ENCODE assay signal across 8 mouse cellular contexts in genomic region chr3:146564268-146565064, GRCm38 (mm10). TPM values are rescaled to one million over a fixed set of nuclear protein-coding genes. Genes with fewer than 3 reads are reported as not detected.
DNase-seq lines count a peak whose midpoint lies in the region; ATAC-seq and TF ChIP-seq lines count a peak whose summit lies in the region.

No protein-coding gene starts in this region.

- no peaks in the 10 kb centered on the region for H3K27me3 ChIP-seq in CH12.LX (replicated peaks)
- no peaks in the 10 kb centered on the region for H3K27me3 ChIP-seq in embryonic facial prominence, embryonic 13.5 days
- H3K27me3 ChIP-seq in heart, embryonic 14.5 days (ENCODE audit: control insufficient read depth, insufficient read depth, low read length), result no peaks in the 10 kb centered on the region

- H3K4me3 ChIP-seq in CH12.LX (replicated peaks in 1 of 3; ENCODE audit: low read depth in 2 of 3, low read length in 2 of 3, poor library complexity in 1 of 3), result no peak overlapping the region
- H3K4me3 ChIP-seq in embryonic facial prominence, embryonic 13.5 days, result no peak overlapping the region
- no peak overlapping the region for H3K4me3 ChIP-seq in heart, embryonic 14.5 days (ENCODE audit: control insufficient read depth in 1 of 2, insufficient read depth in 1 of 2, low read depth in 1 of 2, low read length in 2 of 2)

- peak; percentile 92 for TF ChIP-seq RAD21 in CH12.LX (IDR thresholded peaks at IDR 0.05; ENCODE audit: low read depth, low read length)

- no peak overlapping the region for H3K27ac ChIP-seq in CH12.LX (ENCODE audit: insufficient read depth, low read depth)
- H3K27ac ChIP-seq in embryonic facial prominence, embryonic 13.5 days, result no peak overlapping the region
- H3K27ac ChIP-seq in heart, embryonic 14.5 days (replicated peaks in 1 of 2; ENCODE audit: control insufficient read depth in 1 of 2, insufficient read depth in 1 of 2, low read depth in 2 of 2, low read length in 2 of 2), result no peak overlapping the region

- peak overlapping the region; percentile 58 for H3K4me2 ChIP-seq in CH12.LX (ENCODE audit: insufficient read depth, low read depth, poor library complexity, severe bottlenecking)
- peak overlapping the region; percentile 24; the same call in 1 of the 2 replicates for H3K4me2 ChIP-seq in embryonic facial prominence, embryonic 13.5 days
- H3K4me2 ChIP-seq in heart, embryonic 14.5 days (ENCODE audit: low read length), result 0 out of 2 replicates have a peak overlapping the region, but pooled peaks have one; percentile 20

- in situ Hi-C loops in CH12.LX (cut with MboI; ENCODE audit: low pct_ligation_motif_present, low pct_unique_long_range_greater_than_20kb, low sequenced_read_pairs), result loop anchor here (5.0 kb wide), 1 partner anchor 213 kb away; no protein-coding TSS in a partner anchor

- peaks cover 10 to 14% of the 10 kb centered on the region in 2 experiments for H3K4me1 ChIP-seq in CH12.LX (ENCODE audit: control insufficient read depth in 1 of 2, insufficient read depth in 2 of 2)
- H3K4me1 ChIP-seq in embryonic facial prominence, embryonic 13.5 days, result 0 out of 2 replicates have a peak, but pooled peaks cover 3% of the 10 kb centered on the region
- no peaks in the 10 kb centered on the region for H3K4me1 ChIP-seq in heart, embryonic 14.5 days (ENCODE audit: control insufficient read depth in 2 of 2, insufficient read depth in 2 of 2, low read length in 2 of 2)

- no peak for TF ChIP-seq EP300 in CH12.LX (IDR thresholded peaks at IDR 0.05; ENCODE audit: low read length)

- no peaks in the 10 kb centered on the region for H3K79me2 ChIP-seq in CH12.LX (replicated peaks; ENCODE audit: control insufficient read depth, extremely low read depth, insufficient read depth, poor library complexity, severe bottlenecking)

- WGBS in embryonic facial prominence, embryonic 13.5 days, result 19% methylated on average over 14 of the region's 14 CpGs
- 37% methylated on average over 14 of the region's 14 CpGs for WGBS in heart, embryonic 14.5 days

- H3K9me3 ChIP-seq in CH12.LX (replicated peaks; ENCODE audit: low read length), result no peaks in the 10 kb centered on the region
- H3K9me3 ChIP-seq in embryonic facial prominence, embryonic 13.5 days, result no peaks in the 10 kb centered on the region
- H3K9me3 ChIP-seq in heart, embryonic 14.5 days (ENCODE audit: control insufficient read depth, low read length), result no peaks in the 10 kb centered on the region

- H3K36me3 ChIP-seq in CH12.LX (replicated peaks in 1 of 2; ENCODE audit: control insufficient read depth in 1 of 2, insufficient read depth in 1 of 2, low read length in 1 of 2), result no peaks in the 10 kb centered on the region
- H3K36me3 ChIP-seq in embryonic facial prominence, embryonic 13.5 days, result no peaks in the 10 kb centered on the region
- H3K36me3 ChIP-seq in heart, embryonic 14.5 days (ENCODE audit: control insufficient read depth, insufficient read depth, low read length), result no peaks in the 10 kb centered on the region

- dilution Hi-C loops in CH12.LX (cut with MboI; ENCODE audit: extremely low pct_ligation_motif_present, extremely low pct_unique_long_range_greater_than_20kb, low sequenced_read_pairs), result no loop called here

- peak overlapping the region; percentile 45; the same call in 1 of the 2 replicates for H3K9ac ChIP-seq in CH12.LX (ENCODE audit: insufficient read depth, low read depth)
- no peak overlapping the region for H3K9ac ChIP-seq in embryonic facial prominence, embryonic 13.5 days
- no peak overlapping the region for H3K9ac ChIP-seq in heart, embryonic 14.5 days (ENCODE audit: low read length)

- no peak for ATAC-seq in embryonic facial prominence, embryonic 13.5 days (ENCODE audit: insufficient number of reproducible peaks, insufficient read depth, low FRiP score, low TSS enrichment, low read depth)
- ATAC-seq in heart, embryonic 14.5 days (ENCODE audit: insufficient number of reproducible peaks, insufficient read depth, low FRiP score, low read depth), result no peak

- peak; percentile 93 for DNase-seq in CH12.LX (ENCODE audit: extremely low read depth)
- peak; percentile 83 for DNase-seq in adrenal gland, postnatal 25 days
- peak; percentile 69 to 93 for DNase-seq in layer of hippocampus, adult 18-20 months (ENCODE audit: low spot score in 2 of 2)
- peak; percentile 82 for DNase-seq in lung, postnatal 14 days
- peak; percentile 69 for DNase-seq in right cerebral cortex, adult 18-20 months
- peak; percentile 81 for DNase-seq in urinary bladder, postnatal 14 days (ENCODE audit: low spot score)

- TF ChIP-seq CTCF in CH12.LX (conservative IDR thresholded peaks at IDR 0.05 in 1 of 2, IDR thresholded peaks at IDR 0.05 in 1 of 2; ENCODE audit: low read depth in 2 of 2, low read length in 2 of 2), result peak; percentile 86 to 97

- no peak for TF ChIP-seq POLR2A in CH12.LX (IDR thresholded peaks at IDR 0.05; ENCODE audit: low read depth, low read length)

TF ChIP-seq in CH12.LX, 34 proteins besides CTCF, POLR2A, EP300 and RAD21:
- TF ChIP-seq POLR2AphosphoS2 (IDR thresholded peaks at IDR 0.05; ENCODE audit: low read depth, low read length), result no peak
- no peak for TF ChIP-seq GABPA (IDR thresholded peaks at IDR 0.05; ENCODE audit: insufficient replicate concordance, low read depth, low read length)
- TF ChIP-seq JUND (conservative IDR thresholded peaks at IDR 0.05; ENCODE audit: low read depth, low read length), result 0 out of 2 replicates have a peak, but pooled peaks have one; percentile 41
- peak; percentile 89 for TF ChIP-seq CHD2 (IDR thresholded peaks at IDR 0.05; ENCODE audit: low read length)
- no peak for TF ChIP-seq ZKSCAN1 (IDR thresholded peaks at IDR 0.05; ENCODE audit: borderline replicate concordance, low read depth, low read length)
- peak; percentile 79 for TF ChIP-seq ELF1 (IDR thresholded peaks at IDR 0.05; ENCODE audit: low read depth, low read length)
- TF ChIP-seq USF1 (IDR thresholded peaks at IDR 0.05; ENCODE audit: low read depth, low read length), result no peak
- peak; percentile 51 for TF ChIP-seq ZC3H11A (IDR thresholded peaks at IDR 0.05; ENCODE audit: low read depth, low read length)
- TF ChIP-seq E2F4 (IDR thresholded peaks at IDR 0.05; ENCODE audit: insufficient replicate concordance, low read depth, low read length), result no peak
- no peak for TF ChIP-seq HCFC1 (IDR thresholded peaks at IDR 0.05; ENCODE audit: low read depth, low read length)
- TF ChIP-seq IRF4 (IDR thresholded peaks at IDR 0.05; ENCODE audit: low read depth, low read length), result peak; percentile 57; the same call in 1 of the 2 replicates
- TF ChIP-seq CHD1 (IDR thresholded peaks at IDR 0.05; ENCODE audit: low read depth, low read length), result no peak
- TF ChIP-seq SIN3A (IDR thresholded peaks at IDR 0.05; ENCODE audit: low read length), result no peak
- peak; percentile 95 for TF ChIP-seq SMC3 (IDR thresholded peaks at IDR 0.05; ENCODE audit: low read depth, low read length)
- TF ChIP-seq MAZ (IDR thresholded peaks at IDR 0.05; ENCODE audit: low read depth, low read length), result peak; percentile 84
- TF ChIP-seq NRF1 (IDR thresholded peaks at IDR 0.05; ENCODE audit: low read depth, low read length), result no peak
- peak; percentile 54; the same call in 1 of the 2 replicates for TF ChIP-seq NELFE (IDR thresholded peaks at IDR 0.05; ENCODE audit: low read depth, low read length)
- TF ChIP-seq PAX5 (IDR thresholded peaks at IDR 0.05; ENCODE audit: low read length), result no peak
- no peak; the same call in 1 of the 2 replicates for TF ChIP-seq MYC (IDR thresholded peaks at IDR 0.05; ENCODE audit: low read depth, low read length)
- peak; percentile 97 for TF ChIP-seq ZNF384 (IDR thresholded peaks at IDR 0.05; ENCODE audit: low read depth, low read length)
- TF ChIP-seq BHLHE40 (IDR thresholded peaks at IDR 0.05; ENCODE audit: low read depth, low read length), result no peak
- TF ChIP-seq ETS1 (conservative IDR thresholded peaks at IDR 0.05; ENCODE audit: low read depth, low read length), result no peak

RNA-seq across cellular contexts. Expression of gene Uox, which starts 5.8 kb away (rescaled TPM):
- not detected in 2 replicates for total RNA-seq in CH12.LX (2012; rRNA removed)
- total RNA-seq in CH12.LX (2014; rRNA removed), result not detected in 2 replicates
- not detected in 2 replicates for polyA plus RNA-seq in CH12.LX (2012; ENCODE audit: insufficient read length, low read depth)
- 13.0 TPM in 1 of 2 replicates, not detected in the other for total RNA-seq in adrenal gland, postnatal 25 days (2021)
- 0.17 and 0.91 TPM in 2 replicates for polyA plus RNA-seq in embryonic facial prominence, embryonic 13.5 days (2015; fragmentation: Nextera tagmentation; extraction: Ambion mirVana)
- not detected in 2 replicates for polyA plus RNA-seq in heart, embryonic 14.5 days (2014; fragmentation: Nextera tagmentation; extraction: Ambion mirVana)
- total RNA-seq in layer of hippocampus, adult 18-20 months (2021), result under 1 TPM in 1 of 2 experiments, not detected in 1; 0.45 TPM

RNA-seq across cellular contexts. Expression of gene Rpf1, which starts 43.2 kb away (rescaled TPM):
- total RNA-seq in CH12.LX (2012; rRNA removed) (100 and 121 TPM in 2 replicates), CH12.LX (2014; rRNA removed) (262 and 300 TPM in 2 replicates)
- 185 and 207 TPM in 2 replicates for polyA plus RNA-seq in CH12.LX (2012; ENCODE audit: insufficient read length, low read depth)
- total RNA-seq in adrenal gland, postnatal 25 days (2021), result 36.3 and 42.2 TPM in 2 replicates
- 53.3 and 59.5 TPM in 2 replicates for polyA plus RNA-seq in embryonic facial prominence, embryonic 13.5 days (2015; fragmentation: Nextera tagmentation; extraction: Ambion mirVana)
- polyA plus RNA-seq in heart, embryonic 14.5 days (2014; fragmentation: Nextera tagmentation; extraction: Ambion mirVana), result 35.0 and 38.7 TPM in 2 replicates
- total RNA-seq in layer of hippocampus, adult 18-20 months (2021), result 10 to 100 TPM; 16.7 to 18.7 TPM

RNA-seq across cellular contexts. Expression of gene Dnase2b, which starts 50.9 kb away (rescaled TPM):
- total RNA-seq in CH12.LX (2012; rRNA removed) (not detected in 2 replicates), CH12.LX (2014; rRNA removed) (not detected in 2 replicates)
- polyA plus RNA-seq in CH12.LX (2012; ENCODE audit: insufficient read length, low read depth), result not detected in 2 replicates
- total RNA-seq in adrenal gland, postnatal 25 days (2021), result 0.33 TPM in 1 of 2 replicates, not detected in the other
- polyA plus RNA-seq in embryonic facial prominence, embryonic 13.5 days (2015; fragmentation: Nextera tagmentation; extraction: Ambion mirVana), result 0.07 TPM in 1 of 2 replicates, not detected in the other
- not detected in 2 replicates for polyA plus RNA-seq in heart, embryonic 14.5 days (2014; fragmentation: Nextera tagmentation; extraction: Ambion mirVana)
- not detected for total RNA-seq in layer of hippocampus, adult 18-20 months (2021)
